Mouse (Mus musculus): ENCODE data around the gene Cd83. TPM values are rescaled to one million over a fixed set of nuclear protein-coding genes. Genes with fewer than 3 reads are reported as not detected.

The Cd83 gene
- total and polyA plus RNA-seq, 2 experiments = 0.73 to 3.8 TPM

- WGBS = 85% methylated on average over 8 of the region's 8 CpGs
- H3K79me2 ChIP-seq (ENCODE audit: control insufficient read depth, insufficient read depth, low read length) = no peaks in the 10 kb centered on the region
- H3K27me3 ChIP-seq (ENCODE audit: control insufficient read depth, insufficient read depth, low read length) = no peaks in the 10 kb centered on the region
- H3K27ac ChIP-seq (replicated peaks; ENCODE audit: insufficient read depth, low read depth, low read length) = no peak overlapping the region
- DNase-seq (ENCODE audit: extremely low read depth, low read depth, low spot score) = no peak
- H3K36me3 ChIP-seq (ENCODE audit: control insufficient read depth, insufficient read depth, low read length) = no peaks in the 10 kb centered on the region
- no peak overlapping the region for H3K4me3 ChIP-seq (ENCODE audit: insufficient read depth, low read depth, low read length)
- no peaks in the 10 kb centered on the region for H3K4me1 ChIP-seq (ENCODE audit: control insufficient read depth, insufficient read depth, low read length)
- H3K9ac ChIP-seq (ENCODE audit: low read depth, low read length) = no peak overlapping the region
- TF ChIP-seq POLR2A (IDR thresholded peaks at IDR 0.05; ENCODE audit: extremely low read depth, insufficient read depth, low read length) (no peak), CTCF (IDR thresholded peaks at IDR 0.05; ENCODE audit: low read depth, low read length) (no peak)
These were observed 46.5 kb downstream of the Cd83 start for GRCm38 (mm10) chr13:43830892-43831673.

GRCm38 (mm10) chr13:43832731-43833130 lies 48.2 kb downstream of the Cd83 start:
- DNase-seq (ENCODE audit: extremely low read depth, low read depth, low spot score) = no peak
- no peak overlapping the region for H3K9ac ChIP-seq (ENCODE audit: low read depth, low read length)
- no peaks in the 10 kb centered on the region for H3K79me2 ChIP-seq (ENCODE audit: control insufficient read depth, insufficient read depth, low read length)
- H3K27ac ChIP-seq (replicated peaks; ENCODE audit: insufficient read depth, low read depth, low read length) = no peak overlapping the region
- TF ChIP-seq POLR2A (IDR thresholded peaks at IDR 0.05; ENCODE audit: extremely low read depth, insufficient read depth, low read length) (no peak), CTCF (IDR thresholded peaks at IDR 0.05; ENCODE audit: low read depth, low read length) (no peak)
- no peaks in the 10 kb centered on the region for H3K4me1 ChIP-seq (ENCODE audit: control insufficient read depth, insufficient read depth, low read length)
- H3K27me3 ChIP-seq (ENCODE audit: control insufficient read depth, insufficient read depth, low read length) = no peaks in the 10 kb centered on the region
- WGBS = 81% methylated on average over 7 of the region's 7 CpGs
- no peak overlapping the region for H3K4me3 ChIP-seq (ENCODE audit: insufficient read depth, low read depth, low read length)
- no peaks in the 10 kb centered on the region for H3K36me3 ChIP-seq (ENCODE audit: control insufficient read depth, insufficient read depth, low read length)

GRCm38 (mm10) chr13:43836376-43836775 lies 51.8 kb downstream of the Cd83 start:
- no peaks in the 10 kb centered on the region for H3K79me2 ChIP-seq (ENCODE audit: control insufficient read depth, insufficient read depth, low read length)
- WGBS = 64% methylated on average over 8 of the region's 8 CpGs
- no peak for DNase-seq (ENCODE audit: extremely low read depth, low read depth, low spot score)
- TF ChIP-seq CTCF (IDR thresholded peaks at IDR 0.05; ENCODE audit: low read depth, low read length) (no peak), POLR2A (IDR thresholded peaks at IDR 0.05; ENCODE audit: extremely low read depth, insufficient read depth, low read length) (no peak)
- no peak overlapping the region for H3K27ac ChIP-seq (replicated peaks; ENCODE audit: insufficient read depth, low read depth, low read length)
- no peaks in the 10 kb centered on the region for H3K27me3 ChIP-seq (ENCODE audit: control insufficient read depth, insufficient read depth, low read length)
- H3K9ac ChIP-seq (ENCODE audit: low read depth, low read length) = no peak overlapping the region
- no peaks in the 10 kb centered on the region for H3K4me1 ChIP-seq (ENCODE audit: control insufficient read depth, insufficient read depth, low read length)
- H3K36me3 ChIP-seq (ENCODE audit: control insufficient read depth, insufficient read depth, low read length) = no peaks in the 10 kb centered on the region
- H3K4me3 ChIP-seq (ENCODE audit: insufficient read depth, low read depth, low read length) = no peak overlapping the region

- WGBS = 82% methylated on average over 4 of the region's 4 CpGs
- Histone ChIP-seq H3K9ac (ENCODE audit: low read depth, low read length) (no peak overlapping the region), H3K79me2 (ENCODE audit: control insufficient read depth, insufficient read depth, low read length) (no peaks in the 10 kb centered on the region), H3K4me1 (ENCODE audit: control insufficient read depth, insufficient read depth, low read length) (no peaks in the 10 kb centered on the region), H3K27ac (replicated peaks; ENCODE audit: insufficient read depth, low read depth, low read length) (no peak overlapping the region), H3K36me3 (ENCODE audit: control insufficient read depth, insufficient read depth, low read length) (no peaks in the 10 kb centered on the region), H3K27me3 (ENCODE audit: control insufficient read depth, insufficient read depth, low read length) (no peaks in the 10 kb centered on the region), H3K4me3 (ENCODE audit: insufficient read depth, low read depth, low read length) (no peak overlapping the region)
- TF ChIP-seq POLR2A (IDR thresholded peaks at IDR 0.05; ENCODE audit: extremely low read depth, insufficient read depth, low read length) = no peak
- no peak for TF ChIP-seq CTCF (IDR thresholded peaks at IDR 0.05; ENCODE audit: low read depth, low read length)
- DNase-seq (ENCODE audit: extremely low read depth, low read depth, low spot score) = no peak
These were observed 53.2 kb downstream of the Cd83 start for GRCm38 (mm10) chr13:43837812-43838211.

GRCm38 (mm10) chr13:43845151-43845550 lies 60.6 kb downstream of the Cd83 start:
- WGBS = 76% methylated on average over 5 of the region's 5 CpGs
- DNase-seq (ENCODE audit: extremely low read depth, low read depth, low spot score) = no peak
- Histone ChIP-seq H3K36me3 (ENCODE audit: control insufficient read depth, insufficient read depth, low read length) (no peaks in the 10 kb centered on the region), H3K27ac (replicated peaks; ENCODE audit: insufficient read depth, low read depth, low read length) (no peak overlapping the region), H3K9ac (ENCODE audit: low read depth, low read length) (no peak overlapping the region), H3K27me3 (ENCODE audit: control insufficient read depth, insufficient read depth, low read length) (no peaks in the 10 kb centered on the region), H3K79me2 (ENCODE audit: control insufficient read depth, insufficient read depth, low read length) (no peaks in the 10 kb centered on the region), H3K4me1 (ENCODE audit: control insufficient read depth, insufficient read depth, low read length) (no peaks in the 10 kb centered on the region), H3K4me3 (ENCODE audit: insufficient read depth, low read depth, low read length) (no peak overlapping the region)
- TF ChIP-seq POLR2A (IDR thresholded peaks at IDR 0.05; ENCODE audit: extremely low read depth, insufficient read depth, low read length) = no peak
- TF ChIP-seq CTCF (IDR thresholded peaks at IDR 0.05; ENCODE audit: low read depth, low read length) = no peak

- Histone ChIP-seq H3K36me3 (ENCODE audit: control insufficient read depth, insufficient read depth, low read length) (no peaks in the 10 kb centered on the region), H3K9ac (ENCODE audit: low read depth, low read length) (no peak overlapping the region), H3K4me3 (ENCODE audit: insufficient read depth, low read depth, low read length) (no peak overlapping the region), H3K4me1 (ENCODE audit: control insufficient read depth, insufficient read depth, low read length) (no peaks in the 10 kb centered on the region), H3K79me2 (ENCODE audit: control insufficient read depth, insufficient read depth, low read length) (no peaks in the 10 kb centered on the region), H3K27me3 (ENCODE audit: control insufficient read depth, insufficient read depth, low read length) (no peaks in the 10 kb centered on the region), H3K27ac (replicated peaks; ENCODE audit: insufficient read depth, low read depth, low read length) (no peak overlapping the region)
- no peak for DNase-seq (ENCODE audit: extremely low read depth, low read depth, low spot score)
- whole genome bisulfite sequencing = 92% methylated on average over 7 of the region's 7 CpGs
- TF ChIP-seq POLR2A (IDR thresholded peaks at IDR 0.05; ENCODE audit: extremely low read depth, insufficient read depth, low read length) = no peak
- no peak for TF ChIP-seq CTCF (IDR thresholded peaks at IDR 0.05; ENCODE audit: low read depth, low read length)
These were observed 62.6 kb downstream of the Cd83 start for GRCm38 (mm10) chr13:43847186-43847585.

Measured in liver, adult 2 months (tissue).